Mouse (Mus musculus) stomach, adult 2 months (tissue): ENCODE data around the gene Olfr190. TPM values are rescaled to one million over a fixed set of nuclear protein-coding genes. Genes with fewer than 3 reads are reported as not detected.

Experiments
- polyA plus RNA-seq: library from polyadenylated mRNA; depleted of rRNA; stranded (reverse); fragments of >200 nt; gene quantifications from 2 replicates; pipeline ENCODE4 v1.2.3, GENCODE M21; 2012; rRNA removed

Gene Olfr190
- not detected in 2 replicates for polyA plus RNA-seq

DNA sequence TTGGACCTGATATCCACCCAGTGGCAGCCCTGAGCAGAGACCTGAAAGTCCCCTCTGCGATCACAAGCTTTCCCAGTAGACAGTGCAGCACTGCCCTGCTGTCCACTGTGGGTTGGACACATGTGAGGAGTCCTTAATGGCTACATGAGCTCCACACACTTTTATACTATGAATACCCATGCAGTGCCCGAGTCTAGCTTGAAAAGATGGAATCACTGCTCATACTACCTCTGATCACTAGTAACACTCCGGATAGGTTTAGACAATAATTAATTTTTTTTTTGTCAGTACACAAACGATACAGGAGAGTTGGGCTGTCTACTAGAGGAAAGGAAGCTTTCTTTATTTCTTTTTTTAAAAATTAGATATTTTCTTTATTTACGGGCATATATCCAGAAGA lies at the start of gene Olfr190:
Olfr190 (minus strand) TSS at position 101 of the 400 bp plus-strand sequence.

DNA sequence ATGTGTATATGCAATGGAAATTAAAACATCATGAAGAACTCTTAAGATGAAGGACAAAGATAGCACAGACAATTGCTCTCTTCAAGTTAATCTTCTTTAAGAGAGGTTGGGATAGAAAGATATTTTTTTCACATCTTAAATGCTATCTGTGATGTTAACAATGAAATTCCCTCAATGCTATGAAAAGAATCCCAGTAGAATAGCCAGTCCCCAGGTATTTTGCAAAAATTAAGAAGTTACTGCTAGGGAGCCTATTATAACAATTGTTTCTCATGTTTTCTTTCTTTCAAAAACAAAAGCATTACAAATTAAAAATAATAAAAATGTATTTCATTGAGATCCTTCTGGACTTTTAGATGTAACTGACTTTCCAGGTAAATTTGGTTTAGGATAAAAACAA lies 43.2 kb upstream of the Olfr190 start, which contains the start of gene Olfr194:
Olfr194 (minus strand) TSS at position 101 of the 400 bp plus-strand sequence.

DNA sequence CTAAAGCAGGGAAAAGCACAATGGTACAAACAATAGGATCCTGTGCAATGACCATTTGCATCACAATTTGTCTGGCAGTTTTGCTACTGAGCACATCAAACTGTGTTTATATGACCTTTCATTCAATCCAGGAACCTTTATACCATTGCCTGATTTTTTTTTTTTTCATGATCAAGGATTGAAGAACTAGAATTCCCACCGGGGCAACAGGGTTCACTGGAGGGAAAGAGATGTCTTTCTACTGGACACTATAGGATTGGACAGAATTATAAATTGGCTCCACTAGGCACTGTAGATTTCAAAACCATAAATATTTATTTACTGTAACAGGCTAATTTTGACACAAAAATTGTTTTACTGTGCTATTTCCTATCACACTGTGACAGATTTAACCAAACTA lies 34.0 kb upstream of the Olfr190 start, which contains the start of gene Olfr193:
Olfr193 (minus strand) TSS at position 101 of the 400 bp plus-strand sequence.

DNA sequence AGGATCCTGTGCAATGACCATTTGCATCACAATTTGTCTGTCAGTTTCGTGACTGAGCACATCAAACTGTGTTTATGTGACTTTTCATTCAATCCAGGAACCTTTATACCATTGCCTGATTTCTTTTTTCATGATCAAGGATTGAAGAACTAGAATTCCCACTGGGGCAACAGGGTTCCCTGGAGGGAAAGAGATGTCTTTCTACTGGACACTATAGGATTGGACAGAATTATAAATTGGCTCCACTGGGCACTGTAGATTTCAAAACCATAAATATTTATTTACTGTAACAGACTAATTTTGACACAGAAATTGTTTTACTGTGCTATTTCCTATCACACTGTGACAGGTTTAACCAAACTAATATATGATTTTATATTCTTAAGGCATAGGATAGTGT lies 11.9 kb upstream of the Olfr190 start, which contains the start of gene Olfr191:
Olfr191 (minus strand) TSS at position 101 of the 400 bp plus-strand sequence.

GRCm38 (mm10) chr16:59039710-59040109 lies 38.1 kb downstream of the Olfr190 start, which contains the start of gene Olfr187:
TSS of gene Olfr187 (minus strand) at chr16:59039767.

DNA sequence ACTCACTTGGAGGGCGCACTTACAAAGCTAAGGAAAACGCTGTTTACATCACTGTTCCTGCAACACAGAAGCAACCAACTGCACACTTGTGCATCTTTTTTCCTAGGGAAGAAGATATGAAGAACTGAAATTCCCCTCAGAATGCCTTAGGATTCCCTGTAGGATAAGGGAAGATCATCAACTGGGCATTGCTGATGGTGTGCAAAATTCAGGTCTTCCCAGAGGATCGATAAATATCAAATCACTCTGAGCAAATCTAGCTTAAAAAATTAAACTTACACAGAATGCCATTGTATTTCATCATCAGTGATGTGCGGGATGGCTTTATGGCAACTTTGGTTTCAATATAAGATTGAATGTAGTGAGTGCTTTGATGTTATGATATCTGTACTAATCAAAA lies 47.6 kb downstream of the Olfr190 start, which contains the start of gene Olfr186:
Olfr186 (minus strand) TSS at position 101 of the 400 bp plus-strand sequence.

Other genes starting within 250 kb of the Olfr190 start
- not detected in 2 replicates for gene Olfr177, start 203.2 kb downstream of the Olfr190 start, polyA plus RNA-seq
- not detected in 2 replicates for gene Olfr178, start 185.9 kb downstream of the Olfr190 start, polyA plus RNA-seq
- not detected in 2 replicates for gene Olfr181, start 149.2 kb downstream of the Olfr190 start, polyA plus RNA-seq
- gene Olfr180, start 148.6 kb downstream of the Olfr190 start, polyA plus RNA-seq: not detected in 2 replicates
- not detected in 2 replicates for gene Olfr183, start 82.6 kb downstream of the Olfr190 start, polyA plus RNA-seq
- gene Olfr186, start 47.7 kb downstream of the Olfr190 start, polyA plus RNA-seq: not detected in 2 replicates
- gene Olfr187, start 38.2 kb downstream of the Olfr190 start, polyA plus RNA-seq: not detected in 2 replicates
- gene Olfr191, start 11.8 kb upstream of the Olfr190 start, polyA plus RNA-seq: not detected in 2 replicates
- gene Olfr193, start 33.9 kb upstream of the Olfr190 start, polyA plus RNA-seq: not detected in 2 replicates
- not detected in 2 replicates for gene Olfr194, start 43.1 kb upstream of the Olfr190 start, polyA plus RNA-seq
- gene Olfr195, start 69.0 kb upstream of the Olfr190 start, polyA plus RNA-seq: not detected in 2 replicates
- gene Olfr196, start 92.4 kb upstream of the Olfr190 start, polyA plus RNA-seq: not detected in 2 replicates
- not detected in 2 replicates for gene Olfr198, start 125.5 kb upstream of the Olfr190 start, polyA plus RNA-seq
- gene Olfr199, start 141.8 kb upstream of the Olfr190 start, polyA plus RNA-seq: not detected in 2 replicates
- gene Olfr201, start 194.6 kb upstream of the Olfr190 start, polyA plus RNA-seq: not detected in 2 replicates
- not detected in 2 replicates for gene Olfr202, start 208.8 kb upstream of the Olfr190 start, polyA plus RNA-seq
- not detected in 2 replicates for gene Olfr203, start 220.9 kb upstream of the Olfr190 start, polyA plus RNA-seq
- not detected in 2 replicates for gene Olfr204, start 240.2 kb upstream of the Olfr190 start, polyA plus RNA-seq